Mouse (Mus musculus) bone marrow macrophage, adult 2 months (primary cell): ENCODE results near the gene Nabp2.

ENCODE experiments used
- CTCF ChIP-seq: IDR thresholded peaks from 2 replicates; pipeline ENCODE4 v1.5.1; 2012; ENCODE audit warnings: low read depth, mild to moderate bottlenecking, low read length, moderate library complexity
- POLR2A ChIP-seq: IDR thresholded peaks from 2 replicates; pipeline ENCODE4 v1.6.1; 2012; ENCODE audit warnings: mild to moderate bottlenecking, low read depth, low read length, borderline replicate concordance

DNA sequence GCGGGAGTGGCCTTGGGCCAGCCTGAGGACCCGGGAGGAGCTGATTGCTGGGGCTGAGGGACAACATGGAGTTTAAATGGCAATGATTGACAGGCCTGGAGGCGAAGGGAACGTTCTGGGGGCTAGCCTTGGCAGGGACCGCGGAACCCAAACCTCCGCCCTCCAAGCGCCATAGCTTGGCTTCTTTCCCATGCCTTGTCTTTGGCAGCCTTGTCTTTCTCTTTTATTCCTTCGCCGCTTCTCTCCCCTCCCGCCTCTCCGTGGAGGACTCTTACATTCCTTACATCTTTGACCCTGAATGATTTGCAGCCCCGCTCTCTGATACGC is 726 bp upstream of the Nabp2 start:
- TF ChIP-seq POLR2A: no peak
- no peak for TF ChIP-seq CTCF
